ENCODE assay signal across 18 mouse cellular contexts in the genomic region with DNA sequence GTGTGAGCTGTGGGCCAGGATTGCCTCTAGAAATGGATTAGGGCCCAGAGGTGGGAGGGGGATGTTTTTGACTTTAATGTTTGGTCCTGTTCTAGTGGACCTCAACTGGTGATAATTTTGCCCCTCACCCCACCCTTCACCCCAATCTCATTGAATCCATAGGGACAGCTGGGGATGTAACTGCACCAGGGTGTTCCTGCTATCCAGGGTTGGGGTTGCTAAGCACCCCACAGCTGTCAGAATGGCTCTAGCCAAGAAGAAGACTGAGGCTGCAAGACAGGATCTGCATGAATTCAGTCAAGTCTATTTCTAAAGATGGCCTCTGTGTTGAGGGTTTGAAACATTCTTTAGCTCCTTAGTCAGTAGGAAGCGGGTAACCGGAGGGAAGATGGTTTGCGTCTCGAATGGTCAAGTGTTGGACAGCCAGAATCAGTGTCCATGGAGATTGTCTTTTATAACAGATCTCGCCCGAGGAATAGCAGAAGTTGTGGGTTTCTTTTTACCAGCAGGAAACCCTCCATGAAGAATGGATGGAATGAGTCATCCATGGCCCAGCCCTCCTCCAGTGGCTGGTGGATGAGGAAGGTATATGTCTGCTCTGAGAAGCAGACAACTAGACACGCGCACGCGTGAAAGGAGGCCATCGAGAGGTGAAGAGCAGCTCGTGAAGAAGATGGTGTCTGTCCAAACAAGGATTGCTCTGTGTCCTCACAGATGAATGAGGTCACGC. TPM values are rescaled to one million over a fixed set of nuclear protein-coding genes. Genes with fewer than 3 reads are reported as not detected.
A peak's percentile ranks its signal among the peaks of the same experiment; 100 is the strongest.
DNase-seq lines count a peak whose midpoint lies in the region; ATAC-seq and TF ChIP-seq lines count a peak whose summit lies in the region.
"Had no signal": no experiment of that assay in that cellular context is flagged by ENCODE, and none has a peak within 500 bp of the region (broad histone marks: within the 10 kb centered on the region; RNA-seq: fewer than 3 reads in every experiment).

No protein-coding gene starts in this region.

- 90% methylated on average over 13 of the region's 13 CpGs for WGBS in hindbrain, postnatal 0 days

- H3K9ac ChIP-seq in hindbrain, postnatal 0 days (replicated peaks; ENCODE audit: low read length): no peak overlapping the region
- H3K9ac ChIP-seq: embryonic facial prominence, embryonic 13.5 days; hindbrain, embryonic 12.5 days; lung, embryonic 14.5 days; neural tube, embryonic 15.5 days had no signal

- H3K4me2 ChIP-seq in hindbrain, postnatal 0 days (ENCODE audit: low read depth, low read length): no peak overlapping the region
- H3K4me2 ChIP-seq: embryonic facial prominence, embryonic 13.5 days; hindbrain, embryonic 12.5 days; lung, embryonic 14.5 days; neural tube, embryonic 15.5 days had no signal

- no peak overlapping the region for H3ac ChIP-seq in C2C12 (ENCODE audit: control insufficient read depth, insufficient read length, low read depth)

- H3K36me3 ChIP-seq in C2C12 (ENCODE audit: control insufficient read depth, insufficient read depth): no peaks in the 10 kb centered on the region
- H3K36me3 ChIP-seq in hindbrain, postnatal 0 days (ENCODE audit: insufficient read depth, low read length): no peaks in the 10 kb centered on the region
- H3K36me3 ChIP-seq: embryonic facial prominence, embryonic 13.5 days; hindbrain, embryonic 12.5 days; midbrain, embryonic 10.5 days; neural tube, embryonic 15.5 days had no signal

- H3K27ac ChIP-seq in hindbrain, postnatal 0 days: no peak overlapping the region
- H3K27ac ChIP-seq: embryonic facial prominence, embryonic 13.5 days; hindbrain, embryonic 12.5 days; midbrain, embryonic 10.5 days; neural tube, embryonic 15.5 days had no signal

- TF ChIP-seq CTCF in C2C12 (IDR thresholded peaks at IDR 0.05; ENCODE audit: control insufficient read depth, insufficient read depth, insufficient read length): no peak
- no peak for TF ChIP-seq CTCF in hindbrain, postnatal 0 days (IDR thresholded peaks at IDR 0.05; ENCODE audit: low read depth)

- DNase-seq in heart, adult 8-10 months (ENCODE audit: low spot score): peak; percentile 33
- DNase-seq in heart, postnatal 4 days: no peak
- peak; percentile 69 to 74 for DNase-seq in monocyte, adult 2 months (ENCODE audit: low read depth in 1 of 2, low spot score in 2 of 2)
- DNase-seq in hindbrain, postnatal 0 days (ENCODE audit: low spot score): no peak
- DNase-seq in frontal cortex, postnatal 10 days (ENCODE audit: low spot score in 2 of 2): no peak
- no peak for DNase-seq in right cerebral cortex, postnatal 25 days
- DNase-seq: B cell, adult 2 months; cerebellum, adult 8-10 months; layer of hippocampus, postnatal 36 days; lung, embryonic 14.5 days; thymus, adult 2 months had no signal

- H3K4me3 ChIP-seq in C2C12 (ENCODE audit: insufficient read depth, poor library complexity, severe bottlenecking): no peak overlapping the region
- no peak overlapping the region for H3K4me3 ChIP-seq in hindbrain, postnatal 0 days (ENCODE audit: low read length)
- H3K4me3 ChIP-seq: embryonic facial prominence, embryonic 13.5 days; hindbrain, embryonic 12.5 days; midbrain, embryonic 10.5 days; neural tube, embryonic 15.5 days had no signal

- peak; percentile 96 for ATAC-seq in common myeloid progenitor, adult 5-6 weeks (replicated peaks; ENCODE audit: low read depth, poor library complexity, severe bottlenecking)
- ATAC-seq in hindbrain, postnatal 0 days: no peak
- ATAC-seq: intestine, embryonic 16.5 days had no signal

- no peaks in the 10 kb centered on the region for H3K4me1 ChIP-seq in hindbrain, postnatal 0 days (ENCODE audit: insufficient read depth, low read length)
- H3K4me1 ChIP-seq: hindbrain, embryonic 12.5 days; midbrain, embryonic 10.5 days had no signal

- no peaks in the 10 kb centered on the region for H3K9me3 ChIP-seq in hindbrain, postnatal 0 days (ENCODE audit: low read length)
- H3K9me3 ChIP-seq: embryonic facial prominence, embryonic 13.5 days; hindbrain, embryonic 12.5 days; neural tube, embryonic 15.5 days had no signal

- H3K27me3 ChIP-seq in C2C12 (ENCODE audit: control insufficient read depth, insufficient read depth, insufficient read length): no peaks in the 10 kb centered on the region
- no peaks in the 10 kb centered on the region for H3K27me3 ChIP-seq in hindbrain, postnatal 0 days (ENCODE audit: insufficient read depth, low read length)
- H3K27me3 ChIP-seq: embryonic facial prominence, embryonic 13.5 days; hindbrain, embryonic 12.5 days; neural tube, embryonic 15.5 days had no signal

- H3K79me3 ChIP-seq in C2C12 (ENCODE audit: low read depth): no peaks in the 10 kb centered on the region

- H3K79me2 ChIP-seq in C2C12 (ENCODE audit: control insufficient read depth, insufficient read depth): no peaks in the 10 kb centered on the region

TF ChIP-seq in C2C12, 6 proteins besides CTCF, POLR2A, EP300 and RAD21:
- TF ChIP-seq MAX (IDR thresholded peaks at IDR 0.05): no peak
- TF ChIP-seq MYOD1 (IDR thresholded peaks at IDR 0.05; ENCODE audit: control insufficient read depth, insufficient read length, low read depth): peak; percentile 61

RNA-seq across cellular contexts. Expression of gene Znfx1, which starts 30.5 kb away (rescaled TPM):
- total RNA-seq in heart, adult 8-10 months (2022): 10 to 100 TPM; 29.2 to 47.0 (median 40.3) TPM
- 10 to 100 TPM; 19.7 to 22.4 TPM for total RNA-seq in heart, postnatal 4 days (2021)
- 15.8 TPM for polyA plus RNA-seq in C2C12 (2012; fragmentation: generic; extraction: Trizol)
- 15.9 and 18.0 TPM in 2 replicates for total RNA-seq in common myeloid progenitor, adult 5-6 weeks (2017)
- total RNA-seq in hindbrain, postnatal 0 days (2014; rRNA removed): 31.6 and 34.9 TPM in 2 replicates
- polyA plus RNA-seq in hindbrain, postnatal 0 days (2015; fragmentation: Nextera tagmentation; extraction: Ambion mirVana): 4.9 and 5.8 TPM in 2 replicates

Comparison
In these comparisons a context has a peak if more than half of its experiments do, and no peak if none do; other contexts are left out.
1. DNase-seq: peak in heart, adult 8-10 months (single experiment) and monocyte, adult 2 months (2 of 2); none in heart, postnatal 4 days (single experiment), hindbrain, postnatal 0 days (single experiment), frontal cortex, postnatal 10 days (0 of 2) and right cerebral cortex, postnatal 25 days (single experiment).